ENCODE assay signal across 23 mouse cellular contexts in the genomic region with DNA sequence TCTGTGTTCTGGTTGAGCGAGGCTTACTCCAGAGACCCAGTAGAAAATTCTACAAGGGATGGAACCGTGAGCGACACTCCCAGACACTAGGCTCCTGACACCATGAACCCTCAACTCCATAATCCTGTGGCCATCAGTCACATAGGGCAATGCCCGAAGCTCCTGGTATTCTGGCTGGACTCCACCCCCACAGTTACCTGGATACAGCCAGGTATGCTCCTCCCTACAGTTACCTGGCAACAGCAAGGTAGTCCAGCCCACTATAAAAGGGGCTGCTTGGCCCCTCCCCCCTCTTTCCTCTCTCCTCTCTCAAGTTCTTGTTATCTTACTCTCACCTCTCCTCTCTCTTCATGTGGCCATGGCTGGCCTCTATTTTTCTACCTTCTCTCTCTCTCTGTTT.
"Had no signal": no experiment of that assay in that cellular context is flagged by ENCODE, and none has a peak within 500 bp of the region (broad histone marks: within the 10 kb centered on the region; RNA-seq: fewer than 3 reads in every experiment).

No protein-coding gene starts in this region.

- H3K27me3 ChIP-seq: limb, embryonic 13.5 days; liver, embryonic 12.5 days; liver, embryonic 15.5 days; midbrain, embryonic 12.5 days; midbrain, embryonic 15.5 days; neural tube, embryonic 12.5 days; neural tube, embryonic 15.5 days had no signal

- DNase-seq: kidney, adult 2 months; kidney, postnatal 25 days; layer of hippocampus, adult 9-11 months; liver; lung, adult 18-20 months; lung, postnatal 36 days; right cerebral cortex, adult 18-20 months; right cerebral cortex, postnatal 14 days; right cerebral cortex, postnatal 4 days; thymus, adult 18-20 months; thymus, postnatal 36 days had no signal

- ATAC-seq: liver, embryonic 12.5 days; lung, postnatal 0 days; midbrain, embryonic 15.5 days had no signal

- H3K36me3 ChIP-seq: limb, embryonic 10.5 days; limb, embryonic 13.5 days; liver, embryonic 12.5 days; liver, embryonic 15.5 days; midbrain, embryonic 12.5 days; midbrain, embryonic 15.5 days; neural tube, embryonic 12.5 days; neural tube, embryonic 15.5 days had no signal

- H3K4me3 ChIP-seq: layer of hippocampus, adult 2 months; limb, embryonic 10.5 days; limb, embryonic 13.5 days; liver, embryonic 12.5 days; liver, embryonic 15.5 days; midbrain, embryonic 12.5 days; midbrain, embryonic 15.5 days; neural tube, embryonic 12.5 days; neural tube, embryonic 15.5 days had no signal

- H3K9me3 ChIP-seq: liver, embryonic 15.5 days; midbrain, embryonic 12.5 days; midbrain, embryonic 15.5 days; neural tube, embryonic 12.5 days; neural tube, embryonic 15.5 days had no signal

- H3K4me1 ChIP-seq: limb, embryonic 10.5 days; limb, embryonic 13.5 days; liver, embryonic 12.5 days; liver, embryonic 15.5 days; midbrain, embryonic 12.5 days; midbrain, embryonic 15.5 days; neural tube, embryonic 12.5 days had no signal

- H3K4me2 ChIP-seq: limb, embryonic 13.5 days; liver, embryonic 12.5 days; liver, embryonic 15.5 days; midbrain, embryonic 12.5 days; midbrain, embryonic 15.5 days; neural tube, embryonic 12.5 days; neural tube, embryonic 15.5 days had no signal

- H3K9ac ChIP-seq: limb, embryonic 13.5 days; liver, embryonic 12.5 days; liver, embryonic 15.5 days; midbrain, embryonic 12.5 days; midbrain, embryonic 15.5 days; neural tube, embryonic 12.5 days; neural tube, embryonic 15.5 days had no signal

- H3K27ac ChIP-seq: kidney, postnatal 0 days; layer of hippocampus, adult 2 months; limb, embryonic 10.5 days; limb, embryonic 13.5 days; liver, embryonic 12.5 days; liver, embryonic 15.5 days; midbrain, embryonic 12.5 days; midbrain, embryonic 15.5 days; neural tube, embryonic 12.5 days; neural tube, embryonic 15.5 days; stomach, postnatal 0 days had no signal
